Mouse (Mus musculus): Measurements from ENCODE around the gene Rtp1. TPM values are rescaled to one million over a fixed set of nuclear protein-coding genes. Genes with fewer than 3 reads are reported as not detected.
A peak's percentile ranks its signal among the peaks of the same experiment; 100 is the strongest.

Gene Rtp1
- polyA plus RNA-seq, 1 experiment from 2014 or later, result 2.0 TPM

- Histone ChIP-seq H3K4me2 (ENCODE audit: low read depth, low read length) (peak overlapping the region; percentile 54), H3K9me3 (ENCODE audit: control insufficient read depth, low read length) (no peaks in the 10 kb centered on the region), H3K36me3 (ENCODE audit: control insufficient read depth, insufficient read depth, low read length) (no peaks in the 10 kb centered on the region), H3K9ac (ENCODE audit: low read depth, low read length) (peak overlapping the region; percentile 25), H3K4me1 (ENCODE audit: control insufficient read depth, insufficient read depth, low read length) (peaks cover 15% of the 10 kb centered on the region), H3K27ac (replicated peaks; ENCODE audit: low read depth, low read length) (peak overlapping the region; percentile 21; the same call in 1 of the 2 replicates), H3K27me3 (replicated peaks; ENCODE audit: control insufficient read depth, insufficient read depth, low read length) (no peaks in the 10 kb centered on the region), H3K4me3 (ENCODE audit: low read depth, low read length) (peak overlapping the region; percentile 21)
- WGBS, result 9% methylated on average over 9 of the region's 10 CpGs
- peak; percentile 71; the same call in 1 of the 2 replicates for ATAC-seq (ENCODE audit: low read depth)
- DNase-seq (ENCODE audit: low spot score), result peak; percentile 84
Observed at GRCm38 (mm10) chr16:23416261-23416656, 12.7 kb upstream of the Rtp1 start.

- WGBS, result 26% methylated on average over 9 of the region's 9 CpGs
- DNase-seq (ENCODE audit: low spot score), result peak; percentile 58
- H3K36me3 ChIP-seq (ENCODE audit: control insufficient read depth, insufficient read depth, low read length), result no peaks in the 10 kb centered on the region
- H3K4me1 ChIP-seq (ENCODE audit: control insufficient read depth, insufficient read depth, low read length), result peaks cover 15% of the 10 kb centered on the region
- peak; percentile 51; the same call in 1 of the 2 replicates for ATAC-seq (ENCODE audit: low read depth)
- peak overlapping the region; percentile 21; the same call in 1 of the 2 replicates for H3K27ac ChIP-seq (replicated peaks; ENCODE audit: low read depth, low read length)
- H3K9ac ChIP-seq (ENCODE audit: low read depth, low read length), result peak overlapping the region; percentile 25
- no peaks in the 10 kb centered on the region for H3K27me3 ChIP-seq (replicated peaks; ENCODE audit: control insufficient read depth, insufficient read depth, low read length)
- no peaks in the 10 kb centered on the region for H3K9me3 ChIP-seq (ENCODE audit: control insufficient read depth, low read length)
- peak overlapping the region; percentile 54 for H3K4me2 ChIP-seq (ENCODE audit: low read depth, low read length)
- peak overlapping the region; percentile 21 for H3K4me3 ChIP-seq (ENCODE audit: low read depth, low read length)
Observed at GRCm38 (mm10) chr16:23416657-23417293, 12.2 kb upstream of the Rtp1 start.

- H3K9ac ChIP-seq (ENCODE audit: low read depth, low read length), result no peak overlapping the region
- H3K4me3 ChIP-seq (ENCODE audit: low read depth, low read length), result no peak overlapping the region
- H3K36me3 ChIP-seq (ENCODE audit: control insufficient read depth, insufficient read depth, low read length), result no peaks in the 10 kb centered on the region
- WGBS, result 55% methylated on average over 13 of the region's 13 CpGs
- no peaks in the 10 kb centered on the region for H3K27me3 ChIP-seq (replicated peaks; ENCODE audit: control insufficient read depth, insufficient read depth, low read length)
- DNase-seq (ENCODE audit: low spot score), result no peak
- ATAC-seq (ENCODE audit: low read depth), result peak; percentile 42; the same call in 1 of the 2 replicates
- no peak overlapping the region for H3K4me2 ChIP-seq (ENCODE audit: low read depth, low read length)
- H3K27ac ChIP-seq (replicated peaks; ENCODE audit: low read depth, low read length), result no peak overlapping the region
- H3K9me3 ChIP-seq (ENCODE audit: control insufficient read depth, low read length), result no peaks in the 10 kb centered on the region
- H3K4me1 ChIP-seq (ENCODE audit: control insufficient read depth, insufficient read depth, low read length), result peaks cover 15% of the 10 kb centered on the region
Observed at GRCm38 (mm10) chr16:23417456-23418240, 11.3 kb upstream of the Rtp1 start.

GRCm38 (mm10) chr16:23419565-23420085 lies 9.3 kb upstream of the Rtp1 start:
- no peaks in the 10 kb centered on the region for H3K36me3 ChIP-seq (ENCODE audit: control insufficient read depth, insufficient read depth, low read length)
- no peak for DNase-seq (ENCODE audit: low spot score)
- H3K9ac ChIP-seq (ENCODE audit: low read depth, low read length), result no peak overlapping the region
- H3K4me2 ChIP-seq (ENCODE audit: low read depth, low read length), result no peak overlapping the region
- H3K27ac ChIP-seq (replicated peaks; ENCODE audit: low read depth, low read length), result no peak overlapping the region
- ATAC-seq (ENCODE audit: low read depth), result no peak
- no peaks in the 10 kb centered on the region for H3K27me3 ChIP-seq (replicated peaks; ENCODE audit: control insufficient read depth, insufficient read depth, low read length)
- 78% methylated on average over 8 of the region's 8 CpGs for WGBS
- no peaks in the 10 kb centered on the region for H3K9me3 ChIP-seq (ENCODE audit: control insufficient read depth, low read length)
- H3K4me3 ChIP-seq (ENCODE audit: low read depth, low read length), result no peak overlapping the region
- peaks cover 15% of the 10 kb centered on the region for H3K4me1 ChIP-seq (ENCODE audit: control insufficient read depth, insufficient read depth, low read length)

GRCm38 (mm10) chr16:23423825-23424224 lies 5.1 kb upstream of the Rtp1 start:
- Histone ChIP-seq H3K4me2 (ENCODE audit: low read depth, low read length) (no peak overlapping the region), H3K36me3 (ENCODE audit: control insufficient read depth, insufficient read depth, low read length) (no peaks in the 10 kb centered on the region), H3K4me1 (ENCODE audit: control insufficient read depth, insufficient read depth, low read length) (no peaks in the 10 kb centered on the region), H3K9me3 (ENCODE audit: control insufficient read depth, low read length) (no peaks in the 10 kb centered on the region), H3K9ac (ENCODE audit: low read depth, low read length) (no peak overlapping the region), H3K27me3 (replicated peaks; ENCODE audit: control insufficient read depth, insufficient read depth, low read length) (no peaks in the 10 kb centered on the region), H3K27ac (replicated peaks; ENCODE audit: low read depth, low read length) (no peak overlapping the region), H3K4me3 (ENCODE audit: low read depth, low read length) (no peak overlapping the region)
- no peak for ATAC-seq (ENCODE audit: low read depth)
- DNase-seq (ENCODE audit: low spot score), result no peak
- 53% methylated on average over 5 of the region's 5 CpGs for WGBS

GRCm38 (mm10) chr16:23427701-23428100 lies 1.2 kb upstream of the Rtp1 start:
- Histone ChIP-seq H3K4me2 (ENCODE audit: low read depth, low read length) (no peak overlapping the region), H3K9me3 (ENCODE audit: control insufficient read depth, low read length) (no peaks in the 10 kb centered on the region), H3K4me1 (ENCODE audit: control insufficient read depth, insufficient read depth, low read length) (no peaks in the 10 kb centered on the region), H3K9ac (ENCODE audit: low read depth, low read length) (no peak overlapping the region), H3K27ac (replicated peaks; ENCODE audit: low read depth, low read length) (no peak overlapping the region), H3K4me3 (ENCODE audit: low read depth, low read length) (no peak overlapping the region), H3K27me3 (replicated peaks; ENCODE audit: control insufficient read depth, insufficient read depth, low read length) (no peaks in the 10 kb centered on the region), H3K36me3 (ENCODE audit: control insufficient read depth, insufficient read depth, low read length) (no peaks in the 10 kb centered on the region)
- DNase-seq (ENCODE audit: low spot score), result no peak
- 89% methylated on average over 1 of the region's 1 CpGs for WGBS
- no peak for ATAC-seq (ENCODE audit: low read depth)

- DNase-seq (ENCODE audit: low spot score) (no peak), ATAC-seq (ENCODE audit: low read depth) (no peak)
- Histone ChIP-seq H3K27me3 (replicated peaks; ENCODE audit: control insufficient read depth, insufficient read depth, low read length) (no peaks in the 10 kb centered on the region), H3K4me2 (ENCODE audit: low read depth, low read length) (no peak overlapping the region), H3K27ac (replicated peaks; ENCODE audit: low read depth, low read length) (no peak overlapping the region), H3K4me1 (ENCODE audit: control insufficient read depth, insufficient read depth, low read length) (no peaks in the 10 kb centered on the region), H3K9me3 (ENCODE audit: control insufficient read depth, low read length) (no peaks in the 10 kb centered on the region), H3K9ac (ENCODE audit: low read depth, low read length) (no peak overlapping the region), H3K4me3 (ENCODE audit: low read depth, low read length) (no peak overlapping the region), H3K36me3 (ENCODE audit: control insufficient read depth, insufficient read depth, low read length) (no peaks in the 10 kb centered on the region)
- WGBS, result 76% methylated on average over 8 of the region's 8 CpGs
Observed at GRCm38 (mm10) chr16:23429991-23430390, 1.1 kb downstream of the Rtp1 start.

GRCm38 (mm10) chr16:23437404-23438166 lies 8.7 kb downstream of the Rtp1 start:
- Histone ChIP-seq H3K4me1 (ENCODE audit: control insufficient read depth, insufficient read depth, low read length) (no peaks in the 10 kb centered on the region), H3K9ac (ENCODE audit: low read depth, low read length) (no peak overlapping the region), H3K4me2 (ENCODE audit: low read depth, low read length) (no peak overlapping the region), H3K4me3 (ENCODE audit: low read depth, low read length) (no peak overlapping the region), H3K9me3 (ENCODE audit: control insufficient read depth, low read length) (no peaks in the 10 kb centered on the region), H3K36me3 (ENCODE audit: control insufficient read depth, insufficient read depth, low read length) (no peaks in the 10 kb centered on the region), H3K27ac (replicated peaks; ENCODE audit: low read depth, low read length) (no peak overlapping the region), H3K27me3 (replicated peaks; ENCODE audit: control insufficient read depth, insufficient read depth, low read length) (no peaks in the 10 kb centered on the region)
- DNase-seq (ENCODE audit: low spot score), result no peak
- 71% methylated on average over 12 of the region's 12 CpGs for WGBS
- no peak for ATAC-seq (ENCODE audit: low read depth)
